Mouse (Mus musculus) layer of hippocampus, adult 11-12 months (tissue): ENCODE results near the gene Ctnna3.
"Not testable (repeated sequence)": the region's sequence is repeated elsewhere in the genome, so short reads cannot be mapped to it uniquely, and the experiment has no call there.

Source experiments
- DNase-seq: peaks from one replicate; pipeline ENCODE4 v3.0.0; 2022; ENCODE audit warnings: low spot score

The Ctnna3 gene

GRCm38 (mm10) chr10:63424475-63424814 is 5.5 kb upstream of the Ctnna3 start:
- DNase-seq = no peak

- DNase-seq = no peak
Observed at GRCm38 (mm10) chr10:63427146-63427545, 2.8 kb upstream of the Ctnna3 start.

GRCm38 (mm10) chr10:63428243-63429022 is 1.5 kb upstream of the Ctnna3 start:
- DNase-seq = peak; percentile 27

- DNase-seq = no peak
Observed at GRCm38 (mm10) chr10:63429023-63429340, 916 bp upstream of the Ctnna3 start.

GRCm38 (mm10) chr10:63429380-63429779 is 518 bp upstream of the Ctnna3 start:
- peak; percentile 99 for DNase-seq

- no peak for DNase-seq
Observed at GRCm38 (mm10) chr10:63431221-63431736, 1.4 kb downstream of the Ctnna3 start.

GRCm38 (mm10) chr10:63432099-63432498 is 2.2 kb downstream of the Ctnna3 start:
- DNase-seq = no peak

- DNase-seq = no peak
Observed at GRCm38 (mm10) chr10:63432887-63433286, 3.0 kb downstream of the Ctnna3 start.

GRCm38 (mm10) chr10:63438736-63439262 is 8.9 kb downstream of the Ctnna3 start:
- DNase-seq = no peak

GRCm38 (mm10) chr10:63439694-63440228 is 9.9 kb downstream of the Ctnna3 start:
- no peak for DNase-seq

- DNase-seq = not testable (repeated sequence)
Observed at GRCm38 (mm10) chr10:63444602-63445387, 14.9 kb downstream of the Ctnna3 start.

- no peak for DNase-seq
Observed at GRCm38 (mm10) chr10:63453926-63454325, 24.0 kb downstream of the Ctnna3 start.

GRCm38 (mm10) chr10:63455110-63455878 is 25.4 kb downstream of the Ctnna3 start:
- no peak for DNase-seq

GRCm38 (mm10) chr10:63457292-63458128 is 27.6 kb downstream of the Ctnna3 start:
- no peak for DNase-seq

GRCm38 (mm10) chr10:63460935-63461334 is 31.0 kb downstream of the Ctnna3 start:
- no peak for DNase-seq

GRCm38 (mm10) chr10:63472473-63472872 is 42.6 kb downstream of the Ctnna3 start:
- no peak for DNase-seq

GRCm38 (mm10) chr10:63476167-63476647 is 46.3 kb downstream of the Ctnna3 start:
- peak; percentile 24 for DNase-seq

- DNase-seq = peak; percentile 17
Observed at GRCm38 (mm10) chr10:63478946-63479345, 49.0 kb downstream of the Ctnna3 start.

- DNase-seq = peak; percentile 16
Observed at GRCm38 (mm10) chr10:63480066-63480465, 50.2 kb downstream of the Ctnna3 start.

- DNase-seq = no peak
Observed at GRCm38 (mm10) chr10:63488346-63488745, 58.4 kb downstream of the Ctnna3 start.

GRCm38 (mm10) chr10:63523956-63524355 is 94.1 kb downstream of the Ctnna3 start:
- DNase-seq = no peak
